Mouse (Mus musculus) CH12.LX (cell line): ENCODE results near the gene Slc20a1. TPM values are rescaled to one million over a fixed set of nuclear protein-coding genes. Genes with fewer than 3 reads are reported as not detected.

Experiments
- DNase-seq: peaks from one replicate; pipeline ENCODE4 v3.0.0-alpha.2; 2013; ENCODE audit errors: extremely low read depth
- H3K27ac ChIP-seq: 2 replicates; pipeline ENCODE4 v1.5.1; 2012; ENCODE audit warnings: low read depth, mild to moderate bottlenecking, control low read depth, moderate library complexity; ENCODE audit not compliant: insufficient read depth
- H3K27me3 ChIP-seq: replicated peaks from 2 replicates; pipeline ENCODE3; 2012; ENCODE audit warnings: inconsistent platforms
- H3K36me3 ChIP-seq, 2 experiments: replicated peaks in 1 of 2; 2 replicates each; pipeline versions ENCODE3 to v1.6.1; 2012; ENCODE audit warnings: inconsistent platforms in 1 of 2, low read length in 1 of 2, mild to moderate bottlenecking in 1 of 2, mixed read lengths in 1 of 2, moderate library complexity in 1 of 2; ENCODE audit not compliant: control insufficient read depth in 1 of 2, insufficient read depth in 1 of 2
- H3K4me1 ChIP-seq, 2 experiments: 2 replicates each; pipeline ENCODE4 v1.6.1; 2012; ENCODE audit warnings: inconsistent platforms in 1 of 2, moderate library complexity in 1 of 2; ENCODE audit not compliant: insufficient read depth in 2 of 2, control insufficient read depth in 1 of 2
- H3K4me2 ChIP-seq: 2 replicates; pipeline ENCODE4 v1.6.1; 2012; ENCODE audit warnings: low read depth, mild to moderate bottlenecking, control low read depth; ENCODE audit not compliant: poor library complexity, insufficient read depth, severe bottlenecking
- H3K4me3 ChIP-seq, 3 experiments: fragments of 150-350 bp in 1 of 3; sonication (generic) in 1 of 3; replicated peaks in 1 of 3; 2 replicates each; pipeline versions ENCODE3 to v1.5.1; 2011 to 2012; ENCODE audit warnings: low read depth in 2 of 3, low read length in 2 of 3, mild to moderate bottlenecking in 2 of 3, moderate library complexity in 2 of 3, control low read depth in 1 of 3, improper control_type of control experiment in 1 of 3, inconsistent platforms in 1 of 3, mixed read lengths in 1 of 3; ENCODE audit not compliant: poor library complexity in 1 of 3
- H3K79me2 ChIP-seq: replicated peaks from 2 replicates; pipeline ENCODE4 v1.6.1; 2012; ENCODE audit warnings: mild to moderate bottlenecking, moderate library complexity; ENCODE audit not compliant: control insufficient read depth, poor library complexity, insufficient read depth, severe bottlenecking; ENCODE audit errors: extremely low read depth
- H3K9ac ChIP-seq: 2 replicates; pipeline ENCODE4 v1.6.1; 2012; ENCODE audit warnings: low read depth, mild to moderate bottlenecking, control low read depth, moderate library complexity; ENCODE audit not compliant: insufficient read depth
- H3K9me3 ChIP-seq: replicated peaks from 2 replicates; pipeline ENCODE3; 2012; ENCODE audit warnings: low read length, inconsistent platforms, mixed read lengths
- BHLHE40 ChIP-seq: IDR thresholded peaks from 2 replicates; pipeline ENCODE4 v1.6.1; 2011; ENCODE audit warnings: mild to moderate bottlenecking, low read depth, low read length, improper control_type of control experiment
- CHD1 ChIP-seq: IDR thresholded peaks from 2 replicates; pipeline ENCODE4 v1.6.1; 2012; ENCODE audit warnings: low read depth, low read length, improper control_type of control experiment, inconsistent platforms
- CHD2 ChIP-seq: IDR thresholded peaks from 2 replicates; pipeline ENCODE4 v1.6.1; 2011; ENCODE audit warnings: low read length, improper control_type of control experiment
- CTCF ChIP-seq, 2 experiments: IDR thresholded peaks in 1 of 2; conservative IDR thresholded peaks in 1 of 2; 2 replicates each; pipeline ENCODE4 v1.5.1; 2011 to 2012; ENCODE audit warnings: low read depth in 2 of 2, low read length in 2 of 2, improper control_type of control experiment in 1 of 2, inconsistent platforms in 1 of 2, mild to moderate bottlenecking in 1 of 2, moderate library complexity in 1 of 2
- E2F4 ChIP-seq: IDR thresholded peaks from 2 replicates; pipeline ENCODE4 v1.6.1; 2011; ENCODE audit warnings: low read depth, low read length, improper control_type of control experiment; ENCODE audit not compliant: insufficient replicate concordance
- ELF1 ChIP-seq: IDR thresholded peaks from 2 replicates; pipeline ENCODE4 v1.6.1; 2014; ENCODE audit warnings: low read depth, mild to moderate bottlenecking, inconsistent platforms, low read length, improper control_type of control experiment
- EP300 ChIP-seq: IDR thresholded peaks from 2 replicates; pipeline ENCODE4 v1.6.1; 2011; ENCODE audit warnings: low read length, improper control_type of control experiment
- ETS1 ChIP-seq: conservative IDR thresholded peaks from 2 replicates; pipeline ENCODE4 v1.6.1; 2012; ENCODE audit warnings: low read depth, mild to moderate bottlenecking, inconsistent platforms, low read length, improper control_type of control experiment, moderate library complexity
- GABPA ChIP-seq: IDR thresholded peaks from 2 replicates; pipeline ENCODE4 v1.6.1; 2012; ENCODE audit warnings: low read depth, low read length, improper control_type of control experiment, inconsistent platforms; ENCODE audit not compliant: insufficient replicate concordance
- HCFC1 ChIP-seq: IDR thresholded peaks from 2 replicates; pipeline ENCODE4 v1.6.1; 2012; ENCODE audit warnings: low read depth, mild to moderate bottlenecking, inconsistent platforms, low read length, improper control_type of control experiment
- JUN ChIP-seq: IDR thresholded peaks from 2 replicates; pipeline ENCODE4 v1.6.1; 2011; ENCODE audit warnings: low read depth, mild to moderate bottlenecking, low read length, improper control_type of control experiment, moderate library complexity; ENCODE audit not compliant: insufficient read depth
- JUND ChIP-seq: conservative IDR thresholded peaks from 2 replicates; pipeline ENCODE4 v1.6.1; 2011; ENCODE audit warnings: low read depth, low read length, improper control_type of control experiment
- MAX ChIP-seq: IDR thresholded peaks from 2 replicates; pipeline ENCODE4 v1.6.1; 2011; ENCODE audit warnings: low read length, improper control_type of control experiment
- MAZ ChIP-seq: IDR thresholded peaks from 2 replicates; pipeline ENCODE4 v1.6.1; 2012; ENCODE audit warnings: low read depth, mild to moderate bottlenecking, inconsistent platforms, low read length, improper control_type of control experiment, moderate library complexity
- MEF2A ChIP-seq: IDR thresholded peaks from 2 replicates; pipeline ENCODE4 v1.6.1; 2014; ENCODE audit warnings: low read depth, mild to moderate bottlenecking, inconsistent platforms, low read length, improper control_type of control experiment, borderline replicate concordance
- MXI1 ChIP-seq: IDR thresholded peaks from 2 replicates; pipeline ENCODE4 v1.6.1; 2011; ENCODE audit warnings: mild to moderate bottlenecking, low read depth, low read length, improper control_type of control experiment
- NELFE ChIP-seq: IDR thresholded peaks from 2 replicates; pipeline ENCODE4 v1.6.1; 2011; ENCODE audit warnings: low read depth, low read length, improper control_type of control experiment
- PAX5 ChIP-seq: IDR thresholded peaks from 2 replicates; pipeline ENCODE4 v1.6.1; 2012; ENCODE audit warnings: low read length, inconsistent platforms, mixed read lengths
- POLR2A ChIP-seq: IDR thresholded peaks from 2 replicates; pipeline ENCODE4 v1.6.1; 2011; ENCODE audit warnings: low read depth, mild to moderate bottlenecking, improper control_type of control experiment, low read length
- RAD21 ChIP-seq: IDR thresholded peaks from 2 replicates; pipeline ENCODE4 v1.6.1; 2011; ENCODE audit warnings: low read depth, mild to moderate bottlenecking, low read length, improper control_type of control experiment, moderate library complexity
- SIN3A ChIP-seq: IDR thresholded peaks from 2 replicates; pipeline ENCODE4 v1.6.1; 2012; ENCODE audit warnings: low read length, improper control_type of control experiment, inconsistent platforms
- TBP ChIP-seq: conservative IDR thresholded peaks from 2 replicates; pipeline ENCODE4 v1.6.1; 2011; ENCODE audit warnings: low read depth, low read length, improper control_type of control experiment
- TCF12 ChIP-seq: IDR thresholded peaks from 2 replicates; pipeline ENCODE4 v1.6.1; 2014; ENCODE audit warnings: low read depth, mild to moderate bottlenecking, inconsistent platforms, low read length, improper control_type of control experiment
- UBTF ChIP-seq: IDR thresholded peaks from 2 replicates; pipeline ENCODE4 v1.6.1; 2012; ENCODE audit warnings: low read depth, mild to moderate bottlenecking, inconsistent platforms, low read length, improper control_type of control experiment, moderate library complexity
- USF1 ChIP-seq: IDR thresholded peaks from 2 replicates; pipeline ENCODE4 v1.6.1; 2014; ENCODE audit warnings: low read depth, mild to moderate bottlenecking, inconsistent platforms, low read length, improper control_type of control experiment
- USF2 ChIP-seq: conservative IDR thresholded peaks from 2 replicates; pipeline ENCODE4 v1.6.1; 2011; ENCODE audit warnings: low read depth, low read length, improper control_type of control experiment
- ZC3H11A ChIP-seq: IDR thresholded peaks from 2 replicates; pipeline ENCODE4 v1.6.1; 2012; ENCODE audit warnings: low read depth, mild to moderate bottlenecking, inconsistent platforms, low read length, improper control_type of control experiment
- ZKSCAN1 ChIP-seq: IDR thresholded peaks from 2 replicates; pipeline ENCODE4 v1.6.1; 2012; ENCODE audit warnings: low read depth, inconsistent platforms, low read length, improper control_type of control experiment, borderline replicate concordance
- ZMIZ1 ChIP-seq: IDR thresholded peaks from 2 replicates; pipeline ENCODE4 v1.6.1; 2012; ENCODE audit warnings: low read depth, mild to moderate bottlenecking, inconsistent platforms, low read length, improper control_type of control experiment
- ZNF384 ChIP-seq: IDR thresholded peaks from 2 replicates; pipeline ENCODE4 v1.6.1; 2012; ENCODE audit warnings: low read depth, low read length, improper control_type of control experiment, inconsistent platforms
- dilution Hi-C: fragments of 300-500 bp; cut with MboI; formaldehyde crosslinking; loops from 2 replicates; pipeline ENCODE4 v1.14.3; 2020; ENCODE audit warnings: low sequenced_read_pairs; ENCODE audit not compliant: extremely low pct_unique_long_range_greater_than_20kb, extremely low pct_ligation_motif_present
- in situ Hi-C: fragments of 300-500 bp; cut with MboI; formaldehyde crosslinking; loops from 3 replicates; pipeline ENCODE4 v1.14.3; 2019; ENCODE audit warnings: low sequenced_read_pairs, low pct_ligation_motif_present, low pct_unique_long_range_greater_than_20kb, mixed read lengths
- polyA plus RNA-seq: library from polyadenylated mRNA; unstranded; fragments of >175 nt; gene quantifications from 2 replicates; pipeline ENCODE4 v1.2.1, GENCODE M21; 2012; ENCODE audit warnings: low read depth; ENCODE audit not compliant: insufficient read length
- total RNA-seq, 2 experiments: library from RNA; depleted of rRNA; stranded (reverse); fragments of 300-350 nt in 1 of 2; fragments of >200 nt in 1 of 2; gene quantifications; 2 replicates each; pipeline ENCODE4 v1.2.3; 2012 to 2014

The Slc20a1 gene
- total and polyA plus RNA-seq, 3 experiments, result 43.1 to 78.2 (median 72.1) TPM

- dilution Hi-C loops, result no loop called here
- DNase-seq, result no peak
- Histone ChIP-seq H3K27ac (no peak overlapping the region), H3K27me3 (no peaks in the 10 kb centered on the region), H3K36me3 (no peaks in the 10 kb centered on the region), H3K4me2 (no peak overlapping the region), H3K4me1 (peaks cover 2 to 6% of the 10 kb centered on the region in 2 experiments; a peak in 2 of 4 replicates), H3K79me2 (no peaks in the 10 kb centered on the region), H3K4me3 (no peak overlapping the region), H3K9me3 (no peaks in the 10 kb centered on the region), H3K9ac (no peak overlapping the region)
- TF ChIP-seq HCFC1 (no peak), PAX5 (no peak), USF1 (no peak), SIN3A (no peak), TCF12 (no peak), ZKSCAN1 (no peak), CTCF (conservative IDR thresholded peaks at IDR 0.05 in 1 of 2, IDR thresholded peaks at IDR 0.05 in 1 of 2; ENCODE audit: low read depth in 2 of 2, low read length in 2 of 2) (no peak), MAZ (no peak), POLR2A (no peak), ELF1 (no peak), USF2 (no peak), UBTF (no peak), MAX (no peak), RAD21 (no peak), MXI1 (no peak), EP300 (no peak), BHLHE40 (no peak), CHD2 (no peak)
- in situ Hi-C loops, result no loop called here
Measured at GRCm38 (mm10) chr2:129221097-129221632, 22.6 kb downstream of the Slc20a1 start.

GRCm38 (mm10) chr2:129224178-129224577, 25.6 kb downstream of the Slc20a1 start:
- dilution Hi-C loops, result no loop called here
- Histone ChIP-seq H3K79me2 (no peaks in the 10 kb centered on the region), H3K9me3 (no peaks in the 10 kb centered on the region), H3K36me3 (no peaks in the 10 kb centered on the region), H3K27ac (no peak overlapping the region), H3K4me2 (no peak overlapping the region), H3K9ac (no peak overlapping the region), H3K4me1 (peaks cover 2 to 6% of the 10 kb centered on the region in 2 experiments; a peak in 2 of 4 replicates), H3K4me3 (no peak overlapping the region)
- DNase-seq, result no peak
- no peak for TF ChIP-seq CTCF (conservative IDR thresholded peaks at IDR 0.05 in 1 of 2, IDR thresholded peaks at IDR 0.05 in 1 of 2; ENCODE audit: low read depth in 2 of 2, low read length in 2 of 2)
- no peak for TF ChIP-seq HCFC1
- no peak for TF ChIP-seq USF1
- TF ChIP-seq USF2, result no peak
- no peak for TF ChIP-seq NELFE
- no peak for TF ChIP-seq ZMIZ1
- TF ChIP-seq ELF1, result no peak
- TF ChIP-seq POLR2A, result no peak
- TF ChIP-seq CHD1, result no peak
- no peak for TF ChIP-seq JUN
- no peak for TF ChIP-seq MXI1
- TF ChIP-seq GABPA, result no peak
- no peak for TF ChIP-seq ZC3H11A
- TF ChIP-seq JUND, result no peak
- TF ChIP-seq TBP, result no peak
- TF ChIP-seq RAD21, result no peak
- TF ChIP-seq E2F4, result no peak
- TF ChIP-seq ZNF384, result no peak
- no peak for TF ChIP-seq ETS1
- TF ChIP-seq MEF2A, result no peak
- TF ChIP-seq, all 38 proteins: peak for 0
- in situ Hi-C loops, result no loop called here
- H3K27me3 ChIP-seq, result no peaks in the 10 kb centered on the region
